19 mouse cellular contexts compared by ENCODE assay signal in the genomic region with DNA sequence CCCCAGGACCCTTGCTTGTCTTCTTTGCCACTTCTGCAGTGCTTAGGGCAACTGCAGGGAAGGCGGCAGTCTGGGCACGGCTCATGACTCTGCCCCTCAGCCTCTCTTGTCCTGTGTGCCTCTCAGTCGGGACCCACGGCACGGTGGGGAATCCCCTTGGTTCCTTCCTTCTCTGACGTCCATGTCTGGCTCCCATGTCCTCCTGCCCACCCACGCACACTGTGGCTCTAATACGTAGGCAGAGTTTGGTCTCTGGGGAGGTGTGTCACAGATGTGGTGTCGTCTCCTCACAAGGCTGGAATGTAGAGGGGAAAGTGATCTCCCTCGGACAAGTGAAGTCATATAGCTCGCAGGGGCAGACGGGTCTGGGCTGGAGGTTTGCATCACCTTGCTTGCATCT. TPM values are rescaled to one million over a fixed set of nuclear protein-coding genes. Genes with fewer than 3 reads are reported as not detected.
A peak's percentile ranks its signal among the peaks of the same experiment; 100 is the strongest.
DNase-seq lines count a peak whose midpoint lies in the region; ATAC-seq and TF ChIP-seq lines count a peak whose summit lies in the region.
"Had no signal": no experiment of that assay in that cellular context is flagged by ENCODE, and none has a peak within 500 bp of the region (broad histone marks: within the 10 kb centered on the region; RNA-seq: fewer than 3 reads in every experiment).

No protein-coding gene starts in this region.

- no peak for ATAC-seq in forebrain, embryonic 13.5 days
- peak; percentile 8 for ATAC-seq in Patski
- ATAC-seq: forebrain, embryonic 14.5 days had no signal

- H3K36me3 ChIP-seq in forebrain, embryonic 10.5 days (replicated peaks) = no peaks in the 10 kb centered on the region
- H3K36me3 ChIP-seq in forebrain, embryonic 13.5 days (ENCODE audit: poor library complexity, severe bottlenecking) = no peaks in the 10 kb centered on the region
- peaks cover 2% of the 10 kb centered on the region for H3K36me3 ChIP-seq in megakaryocyte, embryonic 14.5 days (replicated peaks; ENCODE audit: low read length)
- H3K36me3 ChIP-seq: lung, embryonic 15.5 days; midbrain, embryonic 12.5 days; neural tube, embryonic 13.5 days had no signal

- H3K9ac ChIP-seq in forebrain, embryonic 13.5 days = no peak overlapping the region
- H3K9ac ChIP-seq: lung, embryonic 15.5 days; midbrain, embryonic 12.5 days; neural tube, embryonic 13.5 days had no signal

- peaks cover 6% of the 10 kb centered on the region; the same call in 1 of the 2 replicates for H3K27me3 ChIP-seq in forebrain, embryonic 10.5 days (ENCODE audit: poor library complexity, severe bottlenecking)
- H3K27me3 ChIP-seq in forebrain, embryonic 13.5 days = no peaks in the 10 kb centered on the region
- H3K27me3 ChIP-seq in Patski = no peaks in the 10 kb centered on the region
- H3K27me3 ChIP-seq in megakaryocyte, embryonic 14.5 days (replicated peaks) = no peaks in the 10 kb centered on the region
- H3K27me3 ChIP-seq: lung, embryonic 15.5 days; midbrain, embryonic 12.5 days; neural tube, embryonic 13.5 days had no signal

- DNase-seq in forebrain, embryonic 10.5 days (ENCODE audit: extremely low spot score, low spot score) = no peak
- peak; percentile 83 for DNase-seq in 3134 (ENCODE audit: extremely low read depth, insufficient read length, low spot score)
- DNase-seq in Patski (ENCODE audit: low read depth, low spot score) = no peak
- no peak for DNase-seq in layer of hippocampus, postnatal 36 days
- DNase-seq in layer of hippocampus, adult 9-10 months (ENCODE audit: low spot score) = no peak
- DNase-seq in ovary, postnatal 36 days (ENCODE audit: low spot score) = no peak
- DNase-seq: adrenal gland, postnatal 14 days; cerebellum, postnatal 36 days; gastrocnemius, postnatal 10 days had no signal

- no peak overlapping the region for H3K4me2 ChIP-seq in forebrain, embryonic 13.5 days
- H3K4me2 ChIP-seq: lung, embryonic 15.5 days; midbrain, embryonic 12.5 days; neural tube, embryonic 13.5 days had no signal

- H3K9me3 ChIP-seq in forebrain, embryonic 10.5 days = no peaks in the 10 kb centered on the region
- no peaks in the 10 kb centered on the region for H3K9me3 ChIP-seq in forebrain, embryonic 13.5 days (replicated peaks)
- no peaks in the 10 kb centered on the region for H3K9me3 ChIP-seq in megakaryocyte, embryonic 14.5 days
- H3K9me3 ChIP-seq: lung, embryonic 15.5 days; midbrain, embryonic 12.5 days; neural tube, embryonic 13.5 days had no signal

- in situ Hi-C loops in Patski (cut with MboI; ENCODE audit: low pct_unique_long_range_greater_than_20kb) = no loop called here

- POLR2A ChIA-PET in Patski (lab: Charles Lee) = no interaction called here

- CTCF ChIA-PET in Patski (lab: Charles Lee) = interaction anchor here (0.6 to 1.4 kb wide), 3 partner anchors 12 to 40 kb away, joined by 3 read pairs; no protein-coding TSS in a partner anchor

- no peak for TF ChIP-seq CTCF in Patski (IDR thresholded peaks at IDR 0.05)

- peak overlapping the region; percentile 58 for H3K27ac ChIP-seq in forebrain, embryonic 10.5 days
- no peak overlapping the region for H3K27ac ChIP-seq in forebrain, embryonic 13.5 days
- H3K27ac ChIP-seq: lung, embryonic 15.5 days; midbrain, embryonic 12.5 days; neural tube, embryonic 13.5 days had no signal

- peaks cover 29% of the 10 kb centered on the region for H3K4me1 ChIP-seq in forebrain, embryonic 10.5 days
- H3K4me1 ChIP-seq in forebrain, embryonic 13.5 days = no peaks in the 10 kb centered on the region
- peaks cover 91% of the 10 kb centered on the region for H3K4me1 ChIP-seq in megakaryocyte, embryonic 14.5 days
- H3K4me1 ChIP-seq: midbrain, embryonic 12.5 days; neural tube, embryonic 13.5 days had no signal

- no peak overlapping the region for H3K4me3 ChIP-seq in forebrain, embryonic 10.5 days
- H3K4me3 ChIP-seq in forebrain, embryonic 13.5 days = no peak overlapping the region
- peak overlapping the region; percentile 80 for H3K4me3 ChIP-seq in megakaryocyte, embryonic 14.5 days (replicated peaks)
- H3K4me3 ChIP-seq: lung, embryonic 15.5 days; midbrain, embryonic 12.5 days; neural tube, embryonic 13.5 days had no signal

- WGBS in forebrain, embryonic 10.5 days = 71% methylated on average over 12 of the region's 12 CpGs
- 78% methylated on average over 12 of the region's 12 CpGs for WGBS in forebrain, embryonic 13.5 days

RNA-seq across cellular contexts. Expression of gene 1600014C23Rik, which starts 13.1 kb away (rescaled TPM):
- polyA plus RNA-seq in forebrain, embryonic 10.5 days (2016; fragmentation: Nextera tagmentation; extraction: Ambion mirVana) = 0.79 TPM in 1 of 2 replicates, not detected in the other
- 0.48 TPM in 1 of 2 replicates, not detected in the other for polyA plus RNA-seq in forebrain, embryonic 13.5 days (2015; fragmentation: Nextera tagmentation; extraction: Ambion mirVana)
- not detected for polyA plus RNA-seq in Patski (2021)
- 1.3 TPM in 1 of 2 replicates, not detected in the other for polyA plus RNA-seq in megakaryocyte, embryonic 14.5 days (2012; ENCODE audit: insufficient read depth, low replicate concordance)
- total RNA-seq in layer of hippocampus, postnatal 36 days (2021) = not detected
- total RNA-seq: adrenal gland, postnatal 14 days; gastrocnemius, postnatal 10 days; layer of hippocampus, postnatal 10 days; left cerebral cortex, postnatal 36 days had no signal
- polyA plus RNA-seq: embryonic facial prominence, embryonic 14.5 days; lung, embryonic 15.5 days; midbrain, embryonic 12.5 days; neural tube, embryonic 13.5 days; stomach, embryonic 16.5 days had no signal
